Mouse (Mus musculus) heart, adult 18-20 months (tissue): ENCODE data around the gene Pnp2. TPM values are rescaled to one million over a fixed set of nuclear protein-coding genes. Genes with fewer than 3 reads are reported as not detected.
A peak's percentile ranks its signal among the peaks of the same experiment; 100 is the strongest.
"Not testable (repeated sequence)": the region's sequence is repeated elsewhere in the genome, so short reads cannot be mapped to it uniquely, and the experiment has no call there.

Experiments used
- DNase-seq, 2 experiments: peaks; one replicate each; pipeline ENCODE4 v3.0.0; 2021 to 2022; ENCODE audit warnings: mixed read lengths in 1 of 2
- total RNA-seq, 2 experiments: library from RNA; stranded (reverse); gene quantifications; 2 replicates each; pipeline ENCODE4 v1.2.3; 2021

The Pnp2 gene
- total RNA-seq, 2 experiments from 2014 or later, result 0.89 to 1.0 TPM

DNA sequence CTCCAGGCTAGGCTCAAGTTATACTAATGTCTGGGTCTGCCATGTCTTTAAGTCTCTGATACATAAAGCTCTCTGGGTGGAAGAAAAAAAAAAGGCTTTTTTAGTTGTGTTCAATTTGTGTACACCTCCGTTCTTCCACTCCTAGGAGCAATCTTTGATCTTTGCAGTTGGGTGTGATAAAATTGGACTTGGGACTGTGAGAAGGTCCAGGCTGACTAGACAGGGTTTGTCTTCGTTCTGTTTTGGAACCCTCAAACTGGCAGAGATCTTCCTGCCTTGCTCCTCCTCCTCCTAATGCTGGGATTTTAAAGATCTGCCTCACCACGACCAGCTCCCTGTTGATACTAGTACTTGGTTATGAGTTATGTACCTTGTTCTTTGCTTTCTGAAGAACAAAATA lies 1.4 kb downstream of the Pnp2 start:
- not testable (repeated sequence) for DNase-seq

DNA sequence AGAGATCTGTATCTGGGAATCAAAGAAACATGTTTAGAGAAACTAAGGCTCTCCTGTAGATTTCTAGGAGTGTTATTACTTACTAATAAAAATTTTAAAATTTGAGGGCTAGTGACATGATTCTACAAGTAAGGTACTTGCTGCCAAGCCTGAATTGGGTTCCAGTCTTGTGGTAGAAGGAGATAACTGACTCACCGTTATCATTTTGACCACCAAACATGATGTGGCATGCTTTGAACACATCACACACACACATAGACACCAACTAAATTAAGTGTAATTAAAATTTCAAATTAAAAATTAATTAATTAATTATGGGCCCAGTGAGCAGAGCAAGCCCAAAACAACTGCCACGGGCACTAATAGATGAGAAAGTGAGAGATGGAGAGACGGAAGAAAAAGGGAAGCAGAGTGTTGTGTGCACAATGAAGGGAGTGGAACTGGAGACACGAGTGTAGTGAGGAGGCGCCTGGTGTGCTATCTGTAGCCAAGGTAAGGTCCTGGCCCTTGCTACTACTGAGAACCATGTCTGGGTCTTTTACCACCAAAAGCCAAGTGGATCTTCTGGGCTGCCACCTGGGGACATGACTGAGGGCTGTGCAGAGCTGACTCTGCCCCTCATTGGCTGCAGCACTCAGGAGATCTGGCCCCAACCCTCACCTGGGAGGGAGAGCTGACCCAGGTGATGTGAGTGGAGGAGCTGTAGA lies 2.6 kb downstream of the Pnp2 start:
- DNase-seq, result not testable (repeated sequence)

DNA sequence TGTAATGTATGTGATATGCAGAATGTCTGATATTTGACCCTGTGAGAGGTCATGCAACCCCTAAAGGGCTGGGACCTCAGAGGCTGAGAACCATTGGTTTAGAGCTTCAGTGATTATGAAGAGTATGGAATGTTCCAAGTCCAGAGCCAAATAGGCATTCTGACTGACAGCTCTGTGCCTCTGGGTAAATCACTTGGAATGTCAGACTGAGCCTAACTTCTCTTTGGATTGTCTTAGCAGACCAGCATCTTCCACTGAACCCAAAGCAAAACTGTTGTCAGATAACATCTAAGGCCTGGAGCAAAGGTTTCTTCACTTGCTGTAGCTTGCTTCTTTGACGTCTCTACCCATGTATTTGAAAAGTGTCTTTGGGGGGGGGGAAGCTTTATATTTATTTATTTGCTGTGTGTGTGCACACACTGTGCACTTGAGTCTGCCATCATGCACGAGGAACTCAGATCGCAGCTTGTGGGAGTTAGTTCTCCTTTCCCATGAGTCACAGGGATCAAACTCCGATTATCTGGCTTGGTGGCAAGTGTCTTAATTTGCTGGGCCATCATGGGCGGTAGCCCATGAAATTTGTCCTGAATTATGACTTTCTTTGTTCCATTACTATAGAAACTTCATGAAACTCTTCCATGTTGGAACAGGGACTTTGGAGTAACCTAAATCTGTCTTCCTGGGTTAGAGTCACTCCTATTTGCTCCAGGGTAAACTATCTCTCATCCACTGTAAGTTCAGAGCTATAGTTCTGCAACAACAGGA lies 12.6 kb downstream of the Pnp2 start:
- DNase-seq, result no peak

DNA sequence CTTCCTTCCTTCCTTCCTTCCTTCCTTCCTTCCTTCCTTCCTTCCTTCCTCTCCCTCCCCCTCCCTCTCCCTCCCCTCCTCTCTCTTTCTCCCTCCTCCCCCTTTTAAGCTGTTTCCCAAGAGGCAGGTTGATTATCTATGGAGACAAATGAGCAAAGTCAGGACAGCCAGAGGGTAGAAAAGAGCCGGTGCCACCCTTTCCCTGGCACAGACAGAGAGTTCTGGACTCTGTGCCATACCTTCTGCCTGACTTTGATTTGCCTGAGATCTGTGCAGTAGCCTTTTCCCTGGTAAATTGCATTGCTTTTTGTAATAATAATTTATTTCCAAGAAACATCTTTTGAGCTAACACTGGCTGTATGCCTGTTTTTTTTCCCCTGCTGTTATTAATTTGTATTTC lies 13.2 kb downstream of the Pnp2 start:
- no peak for DNase-seq

DNA sequence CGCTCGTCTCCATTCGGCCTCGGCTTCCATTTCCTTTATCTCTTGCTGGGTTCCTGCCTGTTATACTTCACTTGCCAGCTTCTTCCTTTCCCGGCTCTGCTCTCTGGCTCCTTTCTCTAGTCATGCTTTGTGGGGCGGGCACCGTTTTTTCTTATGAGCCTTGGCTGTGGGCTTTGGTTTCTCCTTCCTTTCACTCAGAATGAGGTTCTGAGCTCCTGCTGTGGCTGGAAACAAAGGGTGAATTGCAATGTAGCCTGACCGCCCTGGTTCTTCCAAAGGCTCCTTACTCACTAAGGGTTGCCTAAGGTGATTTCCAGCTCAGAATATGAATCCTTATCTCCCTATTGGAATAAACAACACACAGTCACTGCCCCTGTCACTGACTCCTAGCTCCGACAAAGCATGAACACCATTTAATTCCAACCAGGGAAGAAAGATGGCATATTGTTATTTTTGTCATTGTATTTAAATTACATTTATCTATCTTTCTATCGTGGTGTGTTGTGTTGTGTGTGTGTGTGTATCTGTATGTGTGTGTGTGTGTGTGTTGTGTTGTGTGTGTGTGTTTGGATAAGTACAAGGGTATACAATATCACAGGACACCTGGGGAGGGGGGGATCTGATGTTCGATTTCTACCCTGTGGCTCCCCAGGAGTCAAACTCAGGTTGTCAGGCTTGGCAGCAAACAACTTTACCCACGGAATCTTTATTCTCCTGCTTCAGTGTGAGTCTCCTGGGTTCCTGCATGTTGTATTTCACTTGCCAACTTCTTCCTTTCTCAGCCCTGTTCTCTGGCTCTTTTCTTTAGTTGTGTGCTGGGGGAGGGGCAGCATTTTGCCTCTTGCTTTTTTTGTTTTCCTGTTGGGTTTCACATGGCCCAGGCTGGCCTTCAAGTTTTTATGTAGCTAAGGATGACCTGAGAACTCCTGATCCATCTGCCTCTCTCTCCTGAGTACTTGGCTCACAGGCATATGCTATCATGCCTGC lies 14.1 kb downstream of the Pnp2 start:
- peak; percentile 59 to 70 for DNase-seq

DNA sequence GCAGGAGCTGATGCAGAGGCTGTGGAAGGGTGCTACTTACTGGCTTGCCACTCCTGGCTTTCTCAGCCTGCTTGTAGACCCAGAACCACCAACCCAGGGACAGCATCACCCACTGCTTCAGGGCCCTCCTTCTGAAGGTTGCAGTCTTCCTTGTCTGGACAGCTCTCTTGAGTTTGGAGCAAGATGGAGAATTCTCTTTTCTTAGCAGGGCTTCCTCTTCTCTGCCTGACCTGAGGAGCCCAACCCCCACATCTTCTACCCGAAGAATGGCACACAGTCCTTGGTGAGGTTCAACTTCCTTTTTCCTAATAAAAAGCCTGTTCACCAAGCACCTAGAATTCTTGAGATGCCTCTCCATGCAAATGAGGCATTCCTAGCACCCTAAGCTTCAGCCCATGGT lies 15.0 kb downstream of the Pnp2 start:
- no peak for DNase-seq

DNA sequence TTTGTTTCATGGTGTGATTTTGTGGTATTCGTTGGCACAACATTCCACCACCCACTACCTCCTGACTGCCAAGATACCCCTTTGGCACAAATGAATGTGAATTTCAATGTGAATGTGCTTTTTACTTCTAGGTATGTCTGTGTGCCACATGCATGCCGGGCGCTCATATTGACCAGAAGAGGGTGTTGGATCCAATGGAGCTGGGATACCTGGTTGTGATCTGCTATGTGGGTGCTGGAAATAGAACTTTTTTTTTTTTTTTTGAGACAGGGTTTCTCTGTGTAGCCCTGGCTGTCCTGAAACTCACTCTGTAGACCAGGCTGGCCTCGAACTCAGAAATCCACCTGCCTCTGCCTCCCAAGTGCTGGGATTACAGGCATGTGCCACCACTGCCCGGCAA lies 17.3 kb downstream of the Pnp2 start:
- not testable (repeated sequence) for DNase-seq

DNA sequence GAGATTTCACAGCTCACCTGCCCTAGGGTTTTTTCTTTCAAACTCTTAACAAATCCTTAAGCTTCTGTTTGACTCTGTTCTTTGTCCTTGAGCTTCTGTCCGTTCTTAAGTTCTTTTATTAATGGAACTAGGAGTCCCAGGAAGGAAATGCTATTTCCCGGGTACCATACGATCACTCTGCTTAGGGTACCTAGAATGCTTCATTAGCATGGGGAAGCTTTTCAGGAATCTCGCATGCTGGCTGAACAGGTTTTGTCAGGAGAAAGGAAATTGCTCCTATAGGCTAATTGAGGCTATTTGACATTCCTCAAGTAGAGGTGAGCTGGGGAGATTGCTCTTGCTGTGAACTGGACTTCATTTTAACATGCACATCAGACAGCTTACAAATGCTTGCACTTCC lies 17.9 kb downstream of the Pnp2 start:
- DNase-seq, result no peak

DNA sequence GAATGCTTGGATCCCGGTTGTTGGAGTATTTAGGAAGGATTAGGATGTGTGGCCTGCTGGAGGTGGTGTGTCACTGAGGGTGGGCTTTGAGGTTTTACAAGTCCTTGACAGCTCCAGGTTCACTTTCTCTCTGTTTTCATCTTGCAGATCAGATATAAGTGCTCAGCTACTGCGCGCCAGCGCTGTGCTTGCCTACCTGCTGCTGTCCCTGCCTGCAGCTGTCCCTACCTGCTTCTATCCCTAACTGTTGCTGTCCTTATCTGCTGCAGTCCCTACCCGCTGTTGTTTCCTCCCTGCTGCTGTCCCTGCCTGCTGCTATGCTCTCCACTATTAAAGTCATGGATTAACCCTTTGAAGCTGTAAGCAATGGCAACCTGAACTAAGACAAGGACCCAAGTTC lies 19.2 kb downstream of the Pnp2 start:
- DNase-seq, result no peak

DNA sequence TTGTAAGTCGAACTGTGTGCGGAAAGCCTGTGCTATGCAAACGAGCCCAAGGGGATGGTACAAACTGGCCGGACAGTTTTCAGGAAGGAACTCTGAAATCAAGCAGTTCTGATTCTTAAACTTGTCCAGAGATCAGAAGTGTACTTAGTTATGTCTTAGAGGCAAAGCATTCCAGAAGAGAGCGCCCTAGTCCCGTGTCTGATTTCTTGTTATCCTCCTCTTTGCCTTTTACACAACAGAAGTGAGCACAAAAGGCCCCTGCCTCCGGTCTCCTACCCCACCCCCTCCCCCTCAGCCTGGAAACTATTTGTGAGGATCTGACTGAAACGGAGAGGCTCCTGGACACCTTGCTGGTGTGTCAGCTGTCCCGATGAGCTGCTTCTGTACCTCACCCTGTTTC lies 20.9 kb downstream of the Pnp2 start:
- DNase-seq, result peak in 1 of 2 experiments; percentile 51

DNA sequence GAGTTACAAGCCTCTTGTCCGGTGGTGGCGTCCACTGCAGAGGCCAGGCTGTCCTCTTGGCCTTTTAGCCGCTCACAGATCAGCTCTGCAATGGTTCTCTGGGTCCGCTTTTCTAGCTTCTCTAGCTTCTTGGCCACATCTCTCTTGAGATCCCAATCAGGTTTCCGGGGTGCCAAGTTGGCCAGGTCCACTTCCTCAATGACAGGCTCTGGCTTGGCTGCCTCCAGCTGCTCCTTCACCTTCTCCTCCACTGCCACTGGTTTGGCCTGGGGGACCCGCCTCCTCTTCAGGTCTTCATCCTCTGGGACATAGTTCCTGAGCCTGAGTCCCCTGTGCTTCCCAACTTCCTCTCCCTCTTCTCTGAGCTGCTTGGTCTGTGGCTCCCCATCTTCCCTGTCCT lies 22.7 kb downstream of the Pnp2 start:
- not testable (repeated sequence) for DNase-seq

DNA sequence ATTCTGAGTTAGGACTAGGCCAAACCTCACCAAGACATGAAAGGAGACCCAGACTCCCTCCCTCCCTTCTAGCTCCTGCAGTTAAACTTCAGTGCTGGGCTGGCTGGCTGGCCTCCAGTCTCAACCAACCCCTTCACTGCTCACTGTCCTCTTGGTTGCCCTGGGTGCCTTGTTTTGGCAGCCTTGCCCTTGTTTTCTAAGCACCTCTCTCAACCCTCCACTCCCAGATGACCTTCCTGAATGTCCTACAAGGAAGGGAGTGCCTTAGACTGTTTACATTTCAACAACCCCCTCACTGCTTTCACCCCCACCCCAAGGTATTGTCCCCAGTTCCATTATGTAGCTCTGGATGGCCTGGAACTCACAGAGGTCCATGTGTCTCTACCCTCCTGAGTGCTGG lies 23.8 kb downstream of the Pnp2 start:
- no peak for DNase-seq

DNA sequence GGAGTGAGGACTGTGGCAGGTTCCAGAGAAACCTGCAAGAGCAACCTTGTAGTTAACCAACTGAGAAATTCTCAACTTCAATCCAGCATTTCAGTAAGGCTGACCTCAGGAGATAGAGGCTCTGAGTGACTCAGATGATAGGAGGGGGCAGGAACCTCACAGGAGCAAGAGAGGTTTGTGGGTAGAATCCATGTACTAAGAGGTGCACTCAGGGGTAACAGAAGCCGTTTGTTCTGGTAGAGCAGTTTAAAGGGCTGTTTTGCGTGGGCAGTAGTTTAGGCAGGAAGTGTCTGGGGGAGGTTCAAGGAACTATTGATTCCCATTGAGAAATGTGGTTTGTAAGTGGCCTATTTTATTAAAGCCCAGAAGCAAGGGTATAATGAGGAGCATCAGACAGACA lies 25.4 kb downstream of the Pnp2 start:
- peak in 1 of 2 experiments; percentile 35 for DNase-seq

DNA sequence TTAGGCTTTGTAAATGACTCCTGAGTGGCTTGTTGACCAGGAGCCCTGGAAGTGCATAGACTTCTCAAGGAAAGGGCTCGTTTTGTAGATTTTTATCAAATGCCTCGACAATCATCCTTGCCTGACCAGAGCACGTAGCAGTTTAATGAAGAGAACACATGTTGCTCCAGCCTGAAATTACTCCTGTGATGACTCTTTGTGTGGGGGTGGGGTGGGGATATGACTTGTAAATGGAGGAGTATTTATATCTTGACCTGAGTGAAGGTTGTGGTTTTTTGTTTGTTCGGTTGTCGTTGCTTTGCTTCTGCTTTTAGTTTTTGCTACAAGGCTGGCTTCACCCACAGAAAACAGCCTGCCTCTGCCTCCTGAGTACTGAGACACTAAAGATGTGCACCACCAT lies 26.0 kb downstream of the Pnp2 start:
- DNase-seq, result peak in 1 of 2 experiments; percentile 76

DNA sequence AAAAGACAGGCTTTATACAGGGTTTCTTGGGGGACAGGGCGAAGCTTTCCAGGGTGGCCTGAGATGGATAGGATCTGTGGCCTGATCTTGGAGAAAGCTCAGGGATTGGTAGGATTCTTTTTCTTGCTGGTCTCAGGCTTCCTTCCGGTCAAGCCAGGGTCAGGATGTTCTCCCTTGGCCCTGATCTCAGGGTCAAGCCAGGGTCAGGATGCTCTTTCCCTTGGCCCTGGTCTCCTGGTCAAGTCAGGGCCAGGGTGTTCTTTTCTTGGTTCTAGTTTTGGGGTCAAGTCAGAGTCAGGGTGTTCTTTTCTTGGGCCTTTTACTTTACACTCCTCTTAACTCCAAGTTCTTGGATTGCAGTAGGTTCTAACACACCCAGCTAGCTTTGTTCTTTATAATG lies 31.9 kb downstream of the Pnp2 start:
- DNase-seq, result peak in 1 of 2 experiments; percentile 77

DNA sequence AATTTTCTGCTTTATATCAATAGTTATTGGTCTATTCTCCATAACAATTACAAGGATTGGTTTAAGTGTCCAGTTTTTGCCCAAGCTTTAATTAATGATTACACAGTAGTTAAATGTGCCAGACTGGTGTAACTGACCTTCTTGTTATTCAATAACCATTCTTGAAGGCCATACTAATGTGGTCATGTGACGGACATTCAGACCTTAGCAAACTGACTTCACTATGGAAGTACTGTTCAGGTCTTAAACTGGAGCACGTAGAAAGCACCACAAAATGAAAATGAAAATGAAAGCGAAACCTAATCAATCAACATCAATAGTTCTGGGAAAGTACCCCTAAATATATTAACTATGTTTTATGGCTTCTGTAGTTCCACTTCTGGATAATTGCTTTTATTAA lies 35.2 kb downstream of the Pnp2 start:
- no peak for DNase-seq

DNA sequence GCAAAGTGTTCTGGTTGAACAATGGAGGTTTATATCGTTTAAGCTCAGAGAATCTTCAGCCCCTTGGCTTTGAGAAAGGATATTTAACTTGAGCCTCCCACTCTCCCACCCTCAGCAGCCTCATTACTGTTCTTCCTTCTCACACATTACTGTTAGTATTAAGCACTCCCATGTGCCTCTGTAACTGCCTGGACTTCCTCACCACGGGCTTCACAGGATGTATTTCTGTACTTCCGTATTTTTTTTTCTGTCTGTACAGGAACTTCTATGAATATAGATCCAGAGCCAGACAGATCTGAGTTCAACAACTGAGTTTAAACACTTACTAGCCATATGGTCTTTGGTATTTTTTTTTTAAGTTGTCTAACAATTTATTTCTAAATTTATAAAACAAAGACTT lies 41.3 kb downstream of the Pnp2 start:
- peak in 1 of 2 experiments; percentile 55 for DNase-seq

DNA sequence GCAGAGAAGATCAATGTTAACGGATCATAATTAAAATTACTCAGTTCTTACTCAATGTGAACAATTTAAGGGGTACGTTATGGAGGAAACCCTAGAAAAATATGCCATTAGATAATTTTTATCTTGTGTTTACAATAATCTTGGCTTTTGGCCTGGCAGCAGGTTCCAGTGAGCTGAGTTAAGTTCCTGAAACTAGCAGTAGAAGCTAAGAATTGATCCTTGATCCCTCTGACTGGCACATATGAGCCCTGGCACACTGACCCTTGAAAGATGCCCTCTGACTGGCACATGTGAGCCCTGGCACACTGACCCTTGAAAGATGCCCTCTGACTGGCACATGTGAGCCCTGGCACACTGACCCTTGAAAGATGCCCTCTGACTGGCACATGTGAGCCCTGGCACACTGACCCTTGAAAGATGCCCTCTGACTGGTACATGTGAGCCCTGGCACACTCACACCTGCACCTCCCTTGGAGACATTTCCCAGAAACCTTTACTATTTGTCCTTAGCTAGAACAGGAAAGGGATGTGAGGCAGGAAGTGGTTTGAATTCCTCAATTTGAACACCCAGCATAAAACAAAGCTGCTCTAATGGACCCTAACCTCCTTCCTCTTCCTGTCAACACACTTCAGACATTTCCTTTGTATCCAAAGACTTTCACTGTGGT lies 42.3 kb downstream of the Pnp2 start:
- peak in 1 of 2 experiments; percentile 73 for DNase-seq

DNA sequence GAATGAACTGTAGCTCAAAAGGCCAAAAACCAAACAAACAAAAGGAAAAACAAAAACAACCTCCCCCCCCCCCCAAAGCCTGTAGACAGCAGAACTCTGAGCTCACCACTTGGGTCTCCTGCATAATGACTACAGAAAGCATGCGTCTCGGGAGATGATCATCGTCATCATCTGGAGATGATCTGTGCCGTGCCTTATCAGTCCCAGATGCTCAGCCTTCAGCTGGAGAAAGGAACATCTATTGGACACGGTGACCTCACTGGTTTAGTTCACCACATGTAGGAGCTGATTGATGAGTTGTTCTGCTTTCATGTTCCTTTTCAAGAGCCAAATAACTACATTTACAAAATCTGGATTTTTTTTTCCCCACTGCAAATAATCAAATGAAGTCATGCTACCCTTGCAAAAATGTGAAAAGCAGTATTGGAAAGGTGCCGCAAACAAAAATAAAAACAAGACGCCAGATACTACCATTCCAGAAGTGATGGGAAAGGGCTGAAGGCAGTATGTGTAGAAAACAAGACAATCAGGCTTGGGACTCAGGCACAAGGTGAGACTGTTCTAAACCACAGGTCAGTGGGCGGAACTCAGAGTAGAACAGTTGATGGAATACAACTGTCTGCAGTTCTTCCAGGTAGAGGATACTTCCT lies 51.5 kb downstream of the Pnp2 start, which contains the start of gene Rnase10:
TSS of gene Rnase10 (plus strand) at position 600 of the 650 bp plus-strand sequence.
- no peak for DNase-seq

DNA sequence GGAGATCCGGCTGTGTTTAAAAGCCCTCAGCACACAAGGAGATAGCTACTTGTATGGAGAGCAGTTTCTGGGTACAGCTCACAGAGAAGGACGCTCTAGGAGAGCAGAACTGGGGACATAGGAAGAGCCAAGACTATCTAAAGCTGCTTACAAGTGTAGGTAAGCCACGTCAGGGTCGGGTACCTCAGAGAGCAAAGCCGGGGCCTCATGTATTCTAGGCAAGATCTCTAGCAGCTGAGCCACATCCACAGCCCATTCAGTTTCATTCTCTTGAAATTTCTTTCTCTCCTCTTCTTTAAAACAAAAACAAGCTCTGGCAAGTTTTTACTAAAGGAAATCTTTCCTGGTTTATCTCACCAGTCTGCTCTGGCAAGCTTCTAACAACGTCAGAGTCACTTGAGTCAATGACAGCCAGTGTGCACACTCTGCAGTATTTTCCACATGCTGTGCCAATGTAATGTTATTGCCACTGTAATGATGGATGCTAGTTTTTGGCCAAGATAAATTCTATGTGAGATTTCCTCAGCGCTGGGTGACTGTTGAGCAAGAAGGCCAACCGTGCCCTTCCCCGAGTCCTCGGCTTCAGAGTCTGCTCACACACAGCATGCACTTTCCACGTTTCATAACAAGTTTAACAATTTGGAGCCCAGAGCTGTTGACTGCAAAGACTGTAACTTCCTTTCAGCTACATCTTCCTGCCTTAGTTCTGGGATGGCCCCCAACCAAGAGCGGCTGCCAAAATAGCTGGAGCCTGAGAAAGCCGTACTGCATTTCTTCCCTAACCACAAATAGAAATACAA lies 52.3 kb downstream of the Pnp2 start:
- DNase-seq, result peak; percentile 86 to 87
